Mouse (Mus musculus) spleen, postnatal 36 days (tissue): Measurements from ENCODE around the gene Nckap5.

Source experiments
- DNase-seq, 2 experiments: peaks; one replicate each; pipeline ENCODE4 v3.0.0; 2022; ENCODE audit warnings: low spot score in 2 of 2, mixed read lengths in 1 of 2

Nckap5 gene

GRCm38 (mm10) chr1:126622036-126622435 lies 208.6 kb downstream of the Nckap5 start:
- DNase-seq: no peak

DNA sequence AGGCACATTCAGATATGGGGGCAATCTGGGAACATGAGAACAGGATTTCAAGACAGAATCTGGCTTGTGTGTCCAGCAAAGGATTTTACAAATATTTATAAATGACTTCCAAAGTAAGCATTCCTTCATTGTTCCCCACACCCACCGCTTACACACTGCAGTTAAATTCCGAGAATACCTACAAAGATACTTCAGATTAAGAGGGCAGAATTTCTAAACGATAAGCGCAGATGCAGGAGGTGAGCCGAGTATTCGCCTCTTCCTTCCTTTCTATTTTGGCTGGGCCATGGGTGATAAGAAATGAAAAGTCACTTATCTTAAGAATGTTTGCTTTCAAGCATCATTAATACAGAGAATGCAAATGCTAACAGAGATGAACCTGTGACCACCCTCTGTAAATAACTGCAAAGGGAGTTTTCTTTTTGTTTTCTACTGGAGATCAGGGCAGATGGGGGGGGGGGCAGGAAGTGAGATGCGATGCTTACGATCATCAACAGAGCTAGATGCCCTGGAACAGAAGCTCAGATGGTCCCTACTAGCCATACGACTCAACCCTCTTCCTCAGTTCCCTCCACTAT lies 213.0 kb downstream of the Nckap5 start:
- no peak for DNase-seq

GRCm38 (mm10) chr1:126616964-126617363 lies 213.6 kb downstream of the Nckap5 start:
- DNase-seq: no peak

DNA sequence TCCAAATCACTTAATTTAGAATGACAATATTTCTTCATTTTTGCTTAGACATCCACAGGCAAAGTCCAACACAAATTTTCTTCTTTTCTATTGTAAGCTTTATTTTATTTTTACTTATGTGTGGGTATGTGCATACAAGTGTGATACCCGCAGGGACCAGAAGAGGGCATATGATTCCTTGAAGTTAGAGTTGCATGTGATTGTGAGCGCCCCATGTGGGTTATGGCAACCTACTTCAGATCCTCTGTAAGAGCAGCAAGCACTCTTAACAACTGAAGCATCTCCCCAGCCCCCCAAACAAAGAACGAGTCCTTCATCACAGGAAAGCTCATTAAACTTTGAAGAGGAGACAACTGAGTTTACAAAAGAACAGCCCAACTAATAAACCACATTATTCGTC lies 217.7 kb downstream of the Nckap5 start:
- no peak for DNase-seq

DNA sequence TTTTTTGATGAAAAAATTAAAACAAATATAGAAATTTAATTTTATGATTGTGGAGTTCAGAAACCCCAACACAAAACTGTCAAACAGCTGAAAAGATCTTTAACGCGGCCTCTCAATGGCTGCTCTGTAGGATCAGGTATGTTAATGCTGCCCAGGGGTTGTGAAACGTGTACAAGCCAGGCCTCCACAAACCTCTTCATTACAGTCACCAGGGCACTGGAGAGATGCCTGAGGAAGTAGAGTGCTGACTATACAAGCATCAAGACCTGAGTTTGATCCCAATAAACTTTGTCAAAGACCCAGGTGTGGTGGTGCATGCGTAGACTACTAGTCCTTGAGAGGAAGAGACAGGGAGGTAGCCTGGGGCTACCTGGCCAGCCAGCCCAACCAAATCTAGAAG lies 222.0 kb downstream of the Nckap5 start:
- no peak for DNase-seq

- no peak for DNase-seq
These were observed 224.2 kb downstream of the Nckap5 start for GRCm38 (mm10) chr1:126606189-126607080.

- DNase-seq: no peak
These were observed 226.0 kb downstream of the Nckap5 start for GRCm38 (mm10) chr1:126604551-126604950.

GRCm38 (mm10) chr1:126603771-126604515 lies 226.7 kb downstream of the Nckap5 start:
- DNase-seq: no peak

DNA sequence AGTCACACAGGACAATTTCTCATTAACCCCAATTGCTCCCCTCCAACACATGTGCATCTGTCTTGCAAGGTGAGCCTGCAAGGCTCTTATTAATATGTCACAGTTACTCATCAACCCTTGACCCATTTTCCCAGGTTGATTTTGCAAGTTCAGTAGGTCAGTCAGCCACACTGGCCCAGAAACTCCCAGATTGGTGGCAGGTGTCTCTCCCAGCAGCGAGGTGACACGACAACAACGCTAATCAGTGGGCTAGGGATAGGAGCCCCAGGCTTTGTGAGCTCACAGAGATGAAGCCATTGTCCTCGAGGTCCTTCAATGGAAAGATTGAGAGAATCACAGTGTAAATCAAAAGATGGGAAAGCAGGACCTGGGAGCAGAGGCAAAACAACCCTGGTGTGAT lies 230.0 kb downstream of the Nckap5 start:
- no peak for DNase-seq

- no peak for DNase-seq
These were observed 233.2 kb downstream of the Nckap5 start for GRCm38 (mm10) chr1:126597376-126597775.

DNA sequence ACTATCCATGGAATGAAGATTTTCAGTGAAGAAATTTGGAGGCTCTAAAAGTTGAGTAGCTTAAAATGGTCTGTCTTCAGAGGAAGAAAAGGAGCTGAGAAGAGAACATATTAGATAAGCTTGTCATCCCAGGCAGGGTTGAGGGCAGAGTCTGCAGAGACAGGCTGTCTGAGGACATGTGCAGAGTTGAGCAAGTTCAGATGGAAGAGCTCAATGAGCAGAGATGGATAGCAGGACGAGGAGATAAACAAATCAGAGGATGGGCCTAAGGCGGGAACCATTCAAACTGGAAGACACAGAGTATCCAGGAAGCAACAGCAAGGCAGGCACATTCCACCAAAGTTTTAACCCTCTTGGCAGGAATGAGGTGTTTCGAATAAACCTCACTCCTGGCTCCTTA lies 235.8 kb downstream of the Nckap5 start:
- no peak for DNase-seq

- DNase-seq: no peak
These were observed 237.4 kb downstream of the Nckap5 start for GRCm38 (mm10) chr1:126593044-126593805.

GRCm38 (mm10) chr1:126590911-126591310 lies 239.7 kb downstream of the Nckap5 start:
- no peak for DNase-seq

DNA sequence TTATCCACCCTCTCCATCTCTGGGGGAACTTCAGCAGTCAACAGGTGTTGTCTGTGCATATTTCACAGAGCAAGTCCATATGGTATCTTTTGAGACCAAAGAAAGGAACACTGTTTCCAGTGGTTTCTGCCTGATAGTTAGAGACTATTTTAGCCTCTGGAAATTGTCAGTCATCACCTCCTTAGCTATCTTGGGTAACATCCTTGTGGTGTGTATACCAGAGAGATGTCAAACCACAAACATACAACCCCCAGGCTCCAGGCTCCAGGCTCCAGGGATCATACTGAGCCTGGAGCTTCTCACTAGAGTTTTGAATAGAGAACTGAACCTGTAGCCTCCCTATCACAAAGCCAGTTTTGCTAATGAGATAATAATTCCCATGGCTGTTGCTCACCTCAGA lies 252.4 kb downstream of the Nckap5 start:
- no peak for DNase-seq

GRCm38 (mm10) chr1:126574295-126574694 lies 256.3 kb downstream of the Nckap5 start:
- no peak for DNase-seq

DNA sequence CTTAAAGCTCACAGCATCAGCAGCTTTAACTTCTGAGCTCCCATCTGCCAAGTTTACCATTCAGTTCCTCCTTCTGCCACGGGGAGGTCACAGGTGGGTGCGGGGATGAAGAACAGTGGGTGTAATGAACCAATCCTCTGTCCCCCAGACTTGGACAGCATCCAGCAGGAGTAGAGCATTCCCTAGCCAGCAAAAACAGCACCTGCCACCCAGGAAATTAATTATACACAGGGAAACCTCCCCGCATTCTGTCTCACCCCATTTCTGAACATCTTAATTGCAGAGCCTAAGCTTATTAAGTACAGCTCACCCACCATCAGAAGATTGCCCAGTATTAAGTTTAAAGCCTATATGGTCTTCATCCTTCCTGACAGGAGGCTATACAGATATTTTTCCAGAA lies 256.9 kb downstream of the Nckap5 start:
- DNase-seq: no peak

GRCm38 (mm10) chr1:126573097-126573496 lies 257.5 kb downstream of the Nckap5 start:
- no peak for DNase-seq

DNA sequence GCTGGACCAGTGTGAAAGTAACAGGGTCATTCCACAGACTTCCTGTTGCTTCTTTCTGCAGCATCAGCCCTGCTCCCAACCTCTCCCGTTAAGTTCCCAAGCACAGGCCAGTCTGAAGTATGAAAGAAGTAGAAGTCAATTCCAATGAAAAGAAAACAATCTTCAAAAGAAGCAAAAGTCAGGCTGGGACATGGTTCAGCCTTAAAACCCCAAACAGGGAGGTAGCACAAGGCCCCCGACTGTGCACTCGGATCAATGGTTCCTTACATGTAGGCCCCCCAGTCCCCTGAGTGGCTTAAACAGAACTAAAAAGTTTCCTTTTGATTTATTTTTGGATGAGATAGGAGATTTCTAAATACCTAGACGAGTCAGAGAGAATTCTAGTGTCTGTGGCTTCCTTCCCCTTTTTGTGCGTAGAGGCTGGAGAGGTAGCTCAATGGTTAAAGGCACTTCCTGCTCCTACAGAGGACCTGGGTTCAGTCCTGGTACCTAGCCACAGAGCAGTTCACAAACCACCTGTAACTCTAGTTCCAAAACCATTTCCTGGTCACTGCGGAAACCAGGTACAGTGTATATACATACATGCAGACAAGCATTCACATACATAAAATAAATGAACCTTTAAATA lies 260.9 kb downstream of the Nckap5 start:
- no peak for DNase-seq

GRCm38 (mm10) chr1:126568520-126569197 lies 261.9 kb downstream of the Nckap5 start:
- DNase-seq: no peak

- DNase-seq: no peak
These were observed 265.4 kb downstream of the Nckap5 start for GRCm38 (mm10) chr1:126565151-126565725.
